Mouse (Mus musculus): ENCODE measurements at regions not wholly inside any gene's neighbourhood (a gene's known extent, or its start where the extent isn't known, plus 50 kb on each side); places are given as distances from the start of the nearest gene placed in this dataset.

DNA sequence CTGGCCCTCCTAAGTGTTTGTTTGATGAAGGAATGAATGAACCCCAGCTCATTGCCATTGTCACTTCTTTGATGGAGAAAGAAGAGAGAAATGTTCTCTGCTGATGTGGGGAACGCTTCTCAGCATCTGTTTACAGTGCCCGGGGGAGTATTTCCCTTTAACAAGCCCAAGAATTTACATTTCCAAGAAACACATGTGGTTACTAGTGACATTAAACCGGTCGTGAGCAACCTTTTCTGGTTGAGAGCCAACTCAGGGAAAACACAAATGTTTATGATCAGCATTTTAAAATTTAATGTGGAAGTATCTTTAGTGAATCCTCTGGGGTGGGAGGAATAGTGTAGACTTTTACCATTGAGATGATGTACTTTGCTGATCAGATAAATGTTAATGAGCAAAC is 197.6 kb downstream of the Srek1 start:
- no peaks in the 10 kb centered on the region for H3K4me1 ChIP-seq
- H3K4me3 ChIP-seq (replicated peaks): no peak overlapping the region
- no peaks in the 10 kb centered on the region; the same call in 1 of the 2 replicates for H3K9me3 ChIP-seq
- H3K36me3 ChIP-seq (replicated peaks; ENCODE audit: low read length): no peaks in the 10 kb centered on the region
- no peaks in the 10 kb centered on the region for H3K27me3 ChIP-seq (replicated peaks)
- TF ChIP-seq FLI1 (IDR thresholded peaks at IDR 0.05; ENCODE audit: low read length) (no peak), GATA1 (IDR thresholded peaks at IDR 0.05; ENCODE audit: borderline replicate concordance, low read length) (no peak)

DNA sequence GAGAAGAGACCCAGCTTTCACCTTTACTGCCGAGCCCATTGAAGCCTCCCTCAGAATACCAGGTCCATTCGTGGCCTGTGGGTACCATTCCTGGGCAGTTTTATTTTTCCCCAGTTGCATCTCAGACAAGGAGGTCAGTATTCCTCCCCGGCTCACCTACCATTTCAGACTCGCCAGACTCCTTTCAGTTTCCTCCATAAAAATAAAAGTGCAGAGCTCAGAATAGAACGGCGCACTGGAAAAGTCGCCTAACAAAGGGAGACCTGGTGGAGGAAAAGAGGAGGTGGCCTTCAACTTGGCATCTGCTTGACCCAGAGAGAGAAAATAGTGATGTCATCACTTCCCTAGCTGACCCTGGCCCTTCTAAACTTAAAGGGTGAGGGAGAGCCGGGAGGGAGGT is 209.7 kb downstream of the Srek1 start:
- no peaks in the 10 kb centered on the region for H3K9me3 ChIP-seq
- H3K27me3 ChIP-seq (replicated peaks): peaks cover 2% of the 10 kb centered on the region
- TF ChIP-seq FLI1 (IDR thresholded peaks at IDR 0.05; ENCODE audit: low read length): no peak
- no peak for TF ChIP-seq GATA1 (IDR thresholded peaks at IDR 0.05; ENCODE audit: borderline replicate concordance, low read length)
- H3K36me3 ChIP-seq (replicated peaks; ENCODE audit: low read length): no peaks in the 10 kb centered on the region
- H3K4me3 ChIP-seq (replicated peaks): no peak overlapping the region
- no peaks in the 10 kb centered on the region for H3K4me1 ChIP-seq

DNA sequence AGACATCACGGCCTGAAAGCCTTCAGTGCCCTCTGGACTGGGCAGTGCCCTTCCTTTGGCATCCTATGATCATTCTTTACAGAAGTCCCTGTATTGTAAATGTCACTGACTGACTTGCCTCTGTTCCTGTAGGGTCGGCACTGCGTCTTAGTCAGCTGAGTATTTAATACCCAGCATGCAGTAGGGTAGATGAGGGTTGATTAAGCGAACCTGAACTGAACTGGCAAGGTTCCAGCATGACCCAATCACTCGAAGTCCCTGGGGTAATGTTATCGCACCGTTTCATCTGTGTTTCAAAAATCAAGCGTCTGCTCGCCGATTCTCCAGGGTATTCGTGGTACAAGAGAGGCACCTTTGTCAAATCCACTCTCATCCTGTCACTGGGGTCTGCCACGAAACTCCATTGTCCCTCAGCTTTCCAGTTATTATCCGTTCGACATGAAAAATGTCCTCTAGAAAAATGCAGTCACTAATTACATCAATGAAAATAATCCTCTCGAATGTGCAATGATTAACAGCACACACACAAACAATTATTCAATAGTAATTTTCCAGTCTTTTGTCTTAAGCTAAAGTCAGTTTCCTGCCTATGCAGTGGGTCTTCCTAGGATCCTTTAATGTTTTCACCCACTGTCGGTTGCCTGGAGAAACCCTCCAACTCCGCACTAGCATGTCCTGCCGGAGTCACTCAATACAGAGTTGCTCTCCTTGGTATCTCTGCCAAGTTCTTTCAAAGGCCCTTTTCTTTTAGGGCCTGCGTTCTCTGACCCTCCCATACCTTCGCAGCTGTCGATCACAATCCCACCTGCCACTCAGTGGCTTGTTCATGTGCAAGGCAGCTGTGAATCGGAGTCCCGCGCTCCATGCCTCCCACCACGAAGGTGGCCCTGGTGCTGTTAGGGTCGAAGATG is 212.4 kb downstream of the Srek1 start:
- TF ChIP-seq GATA1 (IDR thresholded peaks at IDR 0.05; ENCODE audit: borderline replicate concordance, low read length) (no peak), FLI1 (IDR thresholded peaks at IDR 0.05; ENCODE audit: low read length) (no peak)
- H3K27me3 ChIP-seq (replicated peaks): peaks cover 2% of the 10 kb centered on the region
- H3K4me3 ChIP-seq (replicated peaks): no peak overlapping the region
- H3K4me1 ChIP-seq: no peaks in the 10 kb centered on the region
- no peaks in the 10 kb centered on the region for H3K36me3 ChIP-seq (replicated peaks; ENCODE audit: low read length)
- no peaks in the 10 kb centered on the region for H3K9me3 ChIP-seq

DNA sequence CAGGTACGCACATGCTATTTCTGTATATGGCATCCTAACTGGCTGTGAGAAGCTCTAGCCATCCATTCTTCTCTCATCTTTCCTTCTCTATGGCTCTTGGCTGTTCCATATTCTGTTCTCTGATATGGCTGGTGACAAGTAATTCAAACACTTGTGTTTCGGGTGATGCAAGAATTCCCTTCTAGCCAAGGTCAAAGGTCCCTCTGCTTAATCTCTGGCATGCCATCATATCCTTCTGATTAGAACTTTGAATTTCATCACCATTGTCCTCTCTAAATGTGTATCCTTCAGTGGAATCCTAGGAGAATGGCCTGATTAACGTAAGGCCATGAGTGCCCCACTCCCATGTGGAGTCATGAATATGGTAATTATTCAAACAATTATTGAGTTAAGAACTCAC is 215.5 kb downstream of the Srek1 start:
- TF ChIP-seq FLI1 (IDR thresholded peaks at IDR 0.05; ENCODE audit: low read length) (no peak), GATA1 (IDR thresholded peaks at IDR 0.05; ENCODE audit: borderline replicate concordance, low read length) (no peak)
- H3K27me3 ChIP-seq (replicated peaks): peaks cover 2% of the 10 kb centered on the region
- no peaks in the 10 kb centered on the region for H3K36me3 ChIP-seq (replicated peaks; ENCODE audit: low read length)
- H3K4me3 ChIP-seq (replicated peaks): no peak overlapping the region
- H3K9me3 ChIP-seq: no peaks in the 10 kb centered on the region
- no peaks in the 10 kb centered on the region for H3K4me1 ChIP-seq

DNA sequence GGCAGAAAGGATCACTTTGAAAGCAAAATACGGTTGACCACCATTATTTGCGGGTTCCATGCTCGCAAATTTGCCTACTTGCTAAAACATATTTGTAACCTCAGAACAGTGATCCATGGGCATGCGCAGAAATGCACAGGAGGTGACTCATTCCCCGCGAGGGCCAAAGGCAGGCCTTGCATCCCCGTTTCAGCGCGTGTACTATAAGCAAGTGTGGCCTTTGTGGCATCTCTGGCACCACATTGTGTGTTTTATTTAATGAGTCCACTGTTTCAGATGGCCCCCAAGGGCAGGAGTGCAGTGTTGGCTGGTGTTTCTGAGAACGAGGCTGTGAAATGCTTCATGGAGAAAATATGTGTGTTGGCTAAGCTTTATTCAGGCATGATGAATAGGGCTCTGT is 205.3 kb upstream of the Mast4 start:
- Histone ChIP-seq H3K36me3 (replicated peaks; ENCODE audit: low read length) (no peaks in the 10 kb centered on the region), H3K9me3 (no peaks in the 10 kb centered on the region), H3K27me3 (replicated peaks) (no peaks in the 10 kb centered on the region), H3K4me3 (replicated peaks) (no peak overlapping the region), H3K4me1 (no peaks in the 10 kb centered on the region)
- TF ChIP-seq GATA1 (IDR thresholded peaks at IDR 0.05; ENCODE audit: borderline replicate concordance, low read length) (no peak), FLI1 (IDR thresholded peaks at IDR 0.05; ENCODE audit: low read length) (no peak)

DNA sequence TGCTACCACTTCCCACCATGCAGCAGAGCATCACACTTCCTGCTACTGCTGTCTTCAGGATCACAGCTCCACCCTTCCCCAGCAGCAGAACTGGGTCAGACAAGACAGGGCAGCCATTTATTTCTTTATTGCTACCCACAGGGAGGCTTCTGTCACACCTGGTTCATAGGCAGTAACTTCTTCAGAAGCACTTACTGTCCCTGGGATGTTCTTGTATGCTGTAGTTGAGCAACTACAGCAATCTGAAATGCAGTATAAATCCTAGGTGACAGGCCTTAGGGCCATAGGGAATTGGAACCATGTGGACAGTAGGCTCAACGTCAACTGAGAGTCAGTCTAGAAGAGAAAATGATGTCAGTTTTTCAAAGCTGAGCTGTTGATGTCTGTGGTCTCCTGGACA is 179.5 kb upstream of the Mast4 start:
- H3K27me3 ChIP-seq (replicated peaks): no peaks in the 10 kb centered on the region
- H3K9me3 ChIP-seq: peaks cover 5% of the 10 kb centered on the region
- no peak overlapping the region for H3K4me3 ChIP-seq (replicated peaks)
- no peak for TF ChIP-seq GATA1 (IDR thresholded peaks at IDR 0.05; ENCODE audit: borderline replicate concordance, low read length)
- TF ChIP-seq FLI1 (IDR thresholded peaks at IDR 0.05; ENCODE audit: low read length): no peak
- no peaks in the 10 kb centered on the region for H3K36me3 ChIP-seq (replicated peaks; ENCODE audit: low read length)
- H3K4me1 ChIP-seq: no peaks in the 10 kb centered on the region

DNA sequence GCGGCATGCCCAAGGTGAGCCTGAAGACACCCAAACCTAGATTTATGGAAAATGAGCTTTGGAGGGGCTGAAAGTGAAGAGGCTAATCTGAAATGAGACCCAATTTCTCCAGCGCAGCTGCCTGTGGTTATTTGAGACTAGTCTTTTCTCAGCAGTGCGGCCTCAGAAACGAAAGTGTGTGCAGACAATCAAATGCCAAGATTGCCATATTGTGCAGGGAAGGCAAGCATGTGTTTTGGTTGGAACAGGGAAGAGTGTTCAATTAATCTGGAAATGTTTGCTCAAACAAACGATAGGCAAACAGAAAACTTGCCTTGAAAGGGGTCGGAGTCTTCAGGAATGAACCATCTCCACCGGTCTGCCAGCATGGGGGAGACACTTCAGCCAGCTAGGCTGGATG is 178.2 kb upstream of the Mast4 start:
- TF ChIP-seq FLI1 (IDR thresholded peaks at IDR 0.05; ENCODE audit: low read length) (no peak), GATA1 (IDR thresholded peaks at IDR 0.05; ENCODE audit: borderline replicate concordance, low read length) (no peak)
- Histone ChIP-seq H3K27me3 (replicated peaks) (no peaks in the 10 kb centered on the region), H3K4me1 (no peaks in the 10 kb centered on the region), H3K4me3 (replicated peaks) (no peak overlapping the region), H3K36me3 (replicated peaks; ENCODE audit: low read length) (no peaks in the 10 kb centered on the region), H3K9me3 (peaks cover 5% of the 10 kb centered on the region)

DNA sequence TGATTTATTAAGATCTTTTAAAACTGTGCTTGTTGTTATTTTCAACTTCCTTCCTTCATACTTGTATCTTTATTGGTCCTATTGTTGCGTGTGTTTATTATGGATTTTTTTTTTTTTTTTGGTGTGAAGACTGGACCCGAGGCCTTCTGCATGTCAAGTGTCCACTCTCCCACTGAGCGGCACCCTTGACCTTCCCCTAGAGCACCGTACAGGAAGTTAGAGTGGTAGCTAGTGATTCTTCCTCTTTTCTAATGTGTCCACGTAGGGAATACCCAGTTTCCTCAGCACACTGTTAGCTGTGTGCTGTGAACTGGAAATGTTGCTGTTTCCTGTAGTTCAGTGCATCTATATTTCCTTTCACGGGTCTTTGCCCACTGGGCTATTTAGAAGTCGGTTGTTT is 170.7 kb upstream of the Mast4 start:
- Histone ChIP-seq H3K4me1 (no peaks in the 10 kb centered on the region), H3K4me3 (replicated peaks) (no peak overlapping the region), H3K36me3 (replicated peaks; ENCODE audit: low read length) (no peaks in the 10 kb centered on the region), H3K9me3 (peaks cover 3% of the 10 kb centered on the region), H3K27me3 (replicated peaks) (no peaks in the 10 kb centered on the region)
- TF ChIP-seq FLI1 (IDR thresholded peaks at IDR 0.05; ENCODE audit: low read length) (no peak), GATA1 (IDR thresholded peaks at IDR 0.05; ENCODE audit: borderline replicate concordance, low read length) (no peak)

DNA sequence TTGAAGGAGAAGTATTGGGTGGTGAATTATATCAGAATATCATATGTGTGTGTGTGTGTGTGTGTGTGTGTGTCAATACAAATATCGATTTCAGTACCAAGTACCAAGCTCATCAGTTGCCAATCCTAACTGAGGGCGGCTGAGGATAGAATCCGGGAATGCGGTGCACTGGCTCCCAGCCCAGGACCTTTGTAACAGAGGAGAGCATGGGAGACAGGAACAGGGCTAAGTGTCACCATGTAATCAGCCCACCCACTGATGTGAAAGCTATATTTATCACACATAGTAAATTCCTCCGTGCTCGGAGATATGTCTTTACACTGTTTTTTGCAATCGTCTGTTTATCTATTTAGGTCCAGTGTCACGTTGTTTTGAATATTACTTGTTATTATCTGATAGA is 165.1 kb upstream of the Mast4 start:
- Histone ChIP-seq H3K36me3 (replicated peaks; ENCODE audit: low read length) (no peaks in the 10 kb centered on the region), H3K27me3 (replicated peaks) (no peaks in the 10 kb centered on the region), H3K4me1 (no peaks in the 10 kb centered on the region), H3K4me3 (replicated peaks) (no peak overlapping the region), H3K9me3 (no peaks in the 10 kb centered on the region)
- no peak for TF ChIP-seq GATA1 (IDR thresholded peaks at IDR 0.05; ENCODE audit: borderline replicate concordance, low read length)
- TF ChIP-seq FLI1 (IDR thresholded peaks at IDR 0.05; ENCODE audit: low read length): no peak

DNA sequence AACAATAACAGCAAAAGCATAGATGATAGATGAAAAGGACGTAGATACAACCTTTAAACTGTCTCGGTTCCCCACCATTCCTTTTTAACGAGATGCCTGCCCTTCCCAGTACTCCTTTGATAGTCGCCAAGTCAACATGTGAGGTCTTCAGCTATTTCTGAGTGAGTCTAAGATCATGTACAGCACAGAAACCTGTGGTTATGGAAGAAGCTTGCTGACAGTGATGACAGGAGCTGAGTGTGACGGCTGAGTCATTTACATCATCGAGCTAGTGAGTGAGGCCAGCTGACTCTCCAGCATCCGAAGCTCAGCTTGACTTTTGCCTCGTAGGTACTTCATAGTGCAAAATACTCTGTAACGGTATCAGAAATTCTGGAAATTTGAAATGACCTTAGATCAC is 160.1 kb upstream of the Mast4 start:
- TF ChIP-seq GATA1 (IDR thresholded peaks at IDR 0.05; ENCODE audit: borderline replicate concordance, low read length) (no peak), FLI1 (IDR thresholded peaks at IDR 0.05; ENCODE audit: low read length) (no peak)
- H3K4me1 ChIP-seq: no peaks in the 10 kb centered on the region
- no peaks in the 10 kb centered on the region for H3K9me3 ChIP-seq
- no peak overlapping the region for H3K4me3 ChIP-seq (replicated peaks)
- H3K27me3 ChIP-seq (replicated peaks): no peaks in the 10 kb centered on the region
- no peaks in the 10 kb centered on the region for H3K36me3 ChIP-seq (replicated peaks; ENCODE audit: low read length)

Measured in megakaryocyte, embryonic 14.5 days (primary cell).